Mouse (Mus musculus) lung, adult 2 months (tissue): ENCODE measurements around the gene Rras2.

Experiments used
- CTCF ChIP-seq: fragments of 200-500 bp; IDR thresholded peaks from 2 replicates; pipeline ENCODE4 v1.5.1; 2011; ENCODE audit warnings: mild to moderate bottlenecking, low read length, control low read depth; ENCODE audit not compliant: insufficient read depth
- POLR2A ChIP-seq: fragments of 200-500 bp; IDR thresholded peaks from 2 replicates; pipeline ENCODE4 v1.6.1; 2011; ENCODE audit warnings: low read depth, mild to moderate bottlenecking, control low read depth, low read length, borderline replicate concordance; ENCODE audit errors: extremely low read depth

- TF ChIP-seq CTCF (no peak), POLR2A (no peak)
These were observed 21.8 kb upstream of the Rras2 start for GRCm38 (mm10) chr7:114139400-114139799.
